Mouse (Mus musculus): Measurements from ENCODE around the gene 9130023H24Rik.

Gene 9130023H24Rik

DNA sequence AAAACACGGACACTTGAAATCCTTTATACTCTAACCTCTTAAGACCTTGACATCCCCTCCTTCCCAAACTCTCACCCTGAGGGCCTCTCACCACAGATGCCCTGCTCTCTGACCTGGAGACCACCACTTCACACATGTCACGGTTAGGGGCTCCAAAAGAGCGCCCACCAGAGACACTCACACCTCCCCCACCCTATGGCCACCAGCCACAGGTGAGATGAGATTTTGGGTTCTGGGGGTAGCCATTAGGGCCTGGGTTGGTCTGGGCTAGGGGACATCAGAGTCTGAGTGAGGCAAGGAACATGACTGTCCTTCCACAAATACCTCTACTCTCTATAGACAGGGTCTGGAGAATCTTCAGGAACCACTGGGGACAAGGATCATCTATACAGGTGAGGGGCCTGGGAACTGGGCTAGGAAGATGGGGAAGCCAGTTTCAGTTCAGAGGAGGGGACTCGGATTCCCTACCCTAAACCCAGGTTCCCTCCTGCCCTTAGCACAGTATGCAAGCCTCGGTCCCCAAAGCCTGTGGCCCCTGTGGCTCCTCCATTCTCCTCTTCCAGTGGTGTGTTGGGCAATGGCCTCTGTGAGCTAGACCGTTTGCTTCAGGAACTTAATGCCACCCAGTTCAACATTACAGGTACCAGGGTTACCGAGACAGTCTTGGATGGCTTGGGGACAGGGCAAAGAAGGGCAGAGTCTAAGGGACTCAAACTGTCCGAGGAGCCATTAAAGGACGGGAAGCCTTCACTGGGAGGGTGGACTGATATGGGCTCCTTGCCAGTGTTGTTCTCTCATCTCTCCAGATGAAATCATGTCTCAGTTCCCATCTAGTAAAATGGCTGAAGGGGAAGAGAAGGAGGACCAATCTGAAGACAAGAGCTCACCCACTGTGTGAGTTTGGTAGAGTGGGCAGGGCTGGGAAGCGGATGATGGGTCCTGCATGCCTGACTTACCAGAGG is 10.5 kb upstream of the 9130023H24Rik start:
- in situ Hi-C loops (cut with MboI; ENCODE audit: low pct_unique_long_range_greater_than_20kb in 1 of 2, low sequenced_read_pairs in 2 of 2, unreplicated experiment in 1 of 2): loop anchor here in 1 of 2 experiments (10.0 kb wide), 1 partner anchor 46 kb away; the partner anchor contains the start of gene BC017158

GRCm38 (mm10) chr7:128247443-128247842 is 9.6 kb upstream of the 9130023H24Rik start:
- in situ Hi-C loops (cut with MboI; ENCODE audit: low pct_unique_long_range_greater_than_20kb in 1 of 2, low sequenced_read_pairs in 2 of 2, unreplicated experiment in 1 of 2): loop anchor here in 1 of 2 experiments (10.0 kb wide), 1 partner anchor 47 kb away; the partner anchor contains the start of gene BC017158

GRCm38 (mm10) chr7:128246496-128247391 is 8.9 kb upstream of the 9130023H24Rik start, which contains the start of gene Tgfb1i1:
Tgfb1i1 (plus strand) TSS chr7:128246812.
- in situ Hi-C loops (cut with MboI; ENCODE audit: low pct_unique_long_range_greater_than_20kb in 1 of 2, low sequenced_read_pairs in 2 of 2, unreplicated experiment in 1 of 2): loop anchor here in 1 of 2 experiments (10.0 kb wide), 1 partner anchor 48 kb away; the partner anchor contains the start of gene BC017158

DNA sequence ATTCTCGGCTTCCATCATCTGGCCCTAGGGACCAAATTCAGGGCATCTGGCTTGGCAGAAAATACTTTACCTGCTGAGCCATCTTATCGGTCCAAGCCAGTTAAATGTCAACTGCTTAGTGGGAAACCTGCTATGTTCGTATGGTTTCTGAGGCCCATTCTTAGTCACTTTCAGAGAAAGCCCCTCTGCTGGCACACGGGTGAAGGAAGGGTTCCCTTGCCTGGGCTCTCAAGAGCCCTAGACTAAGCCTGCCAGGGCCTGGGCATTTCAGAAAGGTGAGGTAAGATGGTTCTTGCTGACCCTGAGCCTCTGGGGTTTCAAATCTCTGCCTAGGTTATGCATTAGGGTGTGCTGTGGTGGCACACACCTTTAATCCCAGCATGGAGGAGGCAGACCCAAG is 7.7 kb upstream of the 9130023H24Rik start:
- in situ Hi-C loops (cut with MboI; ENCODE audit: low pct_unique_long_range_greater_than_20kb in 1 of 2, low sequenced_read_pairs in 2 of 2, unreplicated experiment in 1 of 2): loop anchor here in 1 of 2 experiments (10.0 kb wide), 1 partner anchor 49 kb away; the partner anchor contains the start of gene BC017158

- in situ Hi-C loops (cut with MboI; ENCODE audit: low pct_unique_long_range_greater_than_20kb in 1 of 2, low sequenced_read_pairs in 2 of 2, unreplicated experiment in 1 of 2): loop anchor here (5.0 to 10.0 kb wide), 2 partner anchors 50 to 103 kb away; partner anchors contain the start of gene BC017158 (in 1 of the 2)
Measured at GRCm38 (mm10) chr7:128244410-128245025, 6.7 kb upstream of the 9130023H24Rik start.

GRCm38 (mm10) chr7:128243921-128244320 is 6.1 kb upstream of the 9130023H24Rik start:
- in situ Hi-C loops (cut with MboI; ENCODE audit: low pct_unique_long_range_greater_than_20kb in 1 of 2, low sequenced_read_pairs in 2 of 2, unreplicated experiment in 1 of 2): loop anchor here (5.0 to 10.0 kb wide), 2 partner anchors 51 to 103 kb away; partner anchors contain the start of gene BC017158 (in 1 of the 2)

- in situ Hi-C loops (cut with MboI; ENCODE audit: low pct_unique_long_range_greater_than_20kb in 1 of 2, low sequenced_read_pairs in 2 of 2, unreplicated experiment in 1 of 2): loop anchor here (5.0 to 10.0 kb wide), 2 partner anchors 52 to 105 kb away; partner anchors contain the start of gene BC017158 (in 1 of the 2)
Measured at GRCm38 (mm10) chr7:128242331-128242730, 4.5 kb upstream of the 9130023H24Rik start.

- in situ Hi-C loops (cut with MboI; ENCODE audit: low pct_unique_long_range_greater_than_20kb in 1 of 2, low sequenced_read_pairs in 2 of 2, unreplicated experiment in 1 of 2): loop anchor here (5.0 to 10.0 kb wide), 2 partner anchors 55 to 107 kb away; partner anchors contain the start of gene BC017158 (in 1 of the 2)
Measured at GRCm38 (mm10) chr7:128240131-128240784, 2.4 kb upstream of the 9130023H24Rik start.

- in situ Hi-C loops (cut with MboI; ENCODE audit: low pct_unique_long_range_greater_than_20kb in 1 of 2, low sequenced_read_pairs in 2 of 2, unreplicated experiment in 1 of 2): no loop called here
Measured at GRCm38 (mm10) chr7:128238991-128239390, 1.2 kb upstream of the 9130023H24Rik start.

DNA sequence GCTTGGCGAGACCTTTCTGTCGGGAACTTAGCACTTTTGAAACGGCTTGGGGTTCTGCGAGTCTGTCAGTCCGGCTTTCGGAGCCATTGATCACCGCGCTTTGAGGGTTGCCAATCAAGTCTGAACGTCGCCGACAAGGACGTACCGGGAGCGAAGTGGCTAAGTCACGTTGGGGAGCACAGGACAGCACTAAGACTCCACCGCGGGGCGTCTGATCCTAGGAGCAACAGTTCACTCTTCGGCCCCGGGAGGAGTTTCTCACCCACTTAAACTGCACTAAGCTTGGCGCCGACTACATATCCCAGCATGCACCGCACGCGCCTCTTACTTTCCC is 271 bp downstream of the 9130023H24Rik start:
- in situ Hi-C loops (cut with MboI; ENCODE audit: low pct_unique_long_range_greater_than_20kb in 1 of 2, low sequenced_read_pairs in 2 of 2, unreplicated experiment in 1 of 2): no loop called here

- in situ Hi-C loops (cut with MboI; ENCODE audit: low pct_unique_long_range_greater_than_20kb in 1 of 2, low sequenced_read_pairs in 2 of 2, unreplicated experiment in 1 of 2): no loop called here
Measured at GRCm38 (mm10) chr7:128236856-128237592, 807 bp downstream of the 9130023H24Rik start, which contains the start of gene Armc5. Armc5 (plus strand) TSS chr7:128237342.

- in situ Hi-C loops (cut with MboI; ENCODE audit: low pct_unique_long_range_greater_than_20kb in 1 of 2, low sequenced_read_pairs in 2 of 2, unreplicated experiment in 1 of 2): no loop called here
Measured at GRCm38 (mm10) chr7:128236426-128236825, 1.4 kb downstream of the 9130023H24Rik start.

GRCm38 (mm10) chr7:128235481-128235880 is 2.4 kb downstream of the 9130023H24Rik start:
- in situ Hi-C loops (cut with MboI; ENCODE audit: low pct_unique_long_range_greater_than_20kb in 1 of 2, low sequenced_read_pairs in 2 of 2, unreplicated experiment in 1 of 2): no loop called here

GRCm38 (mm10) chr7:128234796-128235195 is 3.0 kb downstream of the 9130023H24Rik start:
- in situ Hi-C loops (cut with MboI; ENCODE audit: low pct_unique_long_range_greater_than_20kb in 1 of 2, low sequenced_read_pairs in 2 of 2, unreplicated experiment in 1 of 2): no loop called here

GRCm38 (mm10) chr7:128231741-128232140 is 6.1 kb downstream of the 9130023H24Rik start:
- in situ Hi-C loops (cut with MboI; ENCODE audit: low pct_unique_long_range_greater_than_20kb in 1 of 2, low sequenced_read_pairs in 2 of 2, unreplicated experiment in 1 of 2): no loop called here

- in situ Hi-C loops (cut with MboI; ENCODE audit: low pct_unique_long_range_greater_than_20kb in 1 of 2, low sequenced_read_pairs in 2 of 2, unreplicated experiment in 1 of 2): no loop called here
Measured at GRCm38 (mm10) chr7:128220936-128221335, 16.9 kb downstream of the 9130023H24Rik start.

DNA sequence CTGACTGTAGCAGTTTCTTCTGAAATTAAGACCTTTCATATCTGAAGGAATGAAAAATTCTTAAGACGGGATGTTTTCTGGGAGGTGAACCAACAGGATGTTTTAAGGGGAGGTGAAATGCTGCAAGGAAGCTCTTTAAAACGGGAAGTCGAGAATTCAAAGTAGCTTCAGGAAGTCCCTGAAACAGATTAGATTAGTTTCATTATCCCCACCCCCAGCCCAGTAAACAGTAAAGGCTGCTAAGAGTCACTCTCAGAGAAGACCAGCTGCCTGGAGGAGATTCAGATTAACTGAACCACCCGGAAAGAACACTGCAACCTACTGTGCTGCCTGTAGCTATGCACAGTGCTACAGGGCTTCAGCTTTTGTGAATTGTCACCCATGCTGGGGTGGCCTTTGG is 17.9 kb downstream of the 9130023H24Rik start:
- in situ Hi-C loops (cut with MboI; ENCODE audit: low pct_unique_long_range_greater_than_20kb in 1 of 2, low sequenced_read_pairs in 2 of 2, unreplicated experiment in 1 of 2): no loop called here

All from mouse embryonic stem cell (cell line).